Mouse (Mus musculus) heart, postnatal 0 days (tissue): Measurements from ENCODE around the gene Cops3. TPM values are rescaled to one million over a fixed set of nuclear protein-coding genes. Genes with fewer than 3 reads are reported as not detected.

Experiments used
- ATAC-seq: fragments of 200-750 bp; cut with Nextera tagmentation; 2 replicates; pipeline ENCODE4 v1.8.0; 2017; ENCODE audit warnings: low read depth, moderate number of reproducible peaks, moderate library complexity; ENCODE audit not compliant: insufficient read depth
- DNase-seq: peaks from one replicate; pipeline ENCODE4 v3.0.0-alpha.2; 2016; ENCODE audit warnings: low spot score
- H3K27ac ChIP-seq: fragments of 300-500 bp; sonication (generic); 2 replicates; pipeline ENCODE4 v1.5.1; 2014; ENCODE audit warnings: low read depth, mild to moderate bottlenecking
- H3K27me3 ChIP-seq: fragments of 300-500 bp; sonication (generic); 2 replicates; pipeline ENCODE4 v1.6.1; 2014; ENCODE audit warnings: low read length, mixed read lengths; ENCODE audit not compliant: control insufficient read depth, insufficient read depth
- H3K36me3 ChIP-seq: fragments of 300-500 bp; sonication (generic); replicated peaks from 2 replicates; pipeline ENCODE4 v1.6.1; 2014; ENCODE audit warnings: low read length, mixed read lengths; ENCODE audit not compliant: control insufficient read depth, insufficient read depth
- H3K4me1 ChIP-seq: fragments of 300-500 bp; sonication (generic); 2 replicates; pipeline ENCODE4 v1.6.1; 2014; ENCODE audit warnings: antibody characterized with exemption; ENCODE audit not compliant: control insufficient read depth, insufficient read depth
- H3K4me2 ChIP-seq: fragments of 300-500 bp; sonication (generic); 2 replicates; pipeline ENCODE4 v1.6.1; 2014; ENCODE audit warnings: low read depth, mild to moderate bottlenecking, low read length, moderate library complexity
- H3K4me3 ChIP-seq: fragments of 300-500 bp; sonication (generic); 2 replicates; pipeline ENCODE4 v1.5.1; 2014; ENCODE audit warnings: low read depth, low read length
- H3K9ac ChIP-seq: fragments of 300-500 bp; sonication (generic); replicated peaks from 2 replicates; pipeline ENCODE4 v1.6.1; 2014; ENCODE audit warnings: low read depth, low read length, mixed read lengths
- H3K9me3 ChIP-seq: fragments of 300-500 bp; sonication (generic); replicated peaks from 2 replicates; pipeline ENCODE4 v1.6.1; 2016; ENCODE audit warnings: low read length; ENCODE audit not compliant: control insufficient read depth
- CTCF ChIP-seq: IDR thresholded peaks from 2 replicates; pipeline ENCODE4 v1.5.1; 2016; ENCODE audit warnings: antibody characterized with exemption, control low read depth, low read depth
- EP300 ChIP-seq: IDR thresholded peaks from 2 replicates; pipeline ENCODE4 v1.6.1; 2016; ENCODE audit warnings: antibody characterized with exemption, low read depth
- WGBS: fragments of 180-500 bp; shearing (Covaris S2); extraction: QIAGEN DNeasy Blood & Tissue Kit; methylation state at CpG from one replicate; pipeline ENCODE4 v1.1.7; 2014; 5-methylcytosine and 5-hydroxymethylcytosine counted together
- polyA plus RNA-seq: library from polyadenylated mRNA; unstranded; fragments of >200 nt; fragmentation: Nextera tagmentation; extraction: Ambion mirVana; gene quantifications from 2 replicates; pipeline ENCODE4 v1.2.1, GENCODE M21; 2015
- total RNA-seq: library from RNA; depleted of rRNA; stranded (reverse); fragments of >200 nt; gene quantifications from 2 replicates; pipeline ENCODE4 v1.2.3, GENCODE M21; 2014; ENCODE audit warnings: low replicate concordance

The Cops3 gene
- total and polyA plus RNA-seq, 2 experiments from 2014 or later, result 119 to 131 TPM

DNA sequence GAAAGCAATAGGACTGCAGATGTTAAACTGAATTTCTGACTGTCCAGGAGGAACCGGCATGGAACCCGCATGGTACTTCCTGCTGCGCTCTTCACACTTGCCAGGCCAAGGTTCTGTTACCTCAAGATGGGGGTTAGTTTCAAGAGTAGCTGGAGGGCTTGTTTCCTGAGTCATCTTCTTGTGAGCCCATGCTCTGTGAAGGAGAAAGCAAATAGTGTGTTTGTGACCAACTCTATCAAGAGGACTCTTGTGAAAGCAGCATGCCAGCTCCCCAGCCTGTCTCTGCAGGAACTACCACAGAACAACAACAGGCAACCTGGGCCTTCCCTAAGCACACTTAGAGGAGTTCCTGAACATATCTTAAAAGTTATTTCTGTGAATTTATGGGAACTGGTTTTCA, 21.7 kb downstream of the Cops3 start:
- Histone ChIP-seq H3K9ac (no peak overlapping the region), H3K4me3 (no peak overlapping the region), H3K36me3 (peaks cover 67% of the 10 kb centered on the region), H3K4me2 (no peak overlapping the region), H3K9me3 (no peaks in the 10 kb centered on the region), H3K27ac (no peak overlapping the region), H3K4me1 (no peaks in the 10 kb centered on the region), H3K27me3 (no peaks in the 10 kb centered on the region)
- ATAC-seq (no peak), DNase-seq (no peak)
- TF ChIP-seq EP300, result no peak
- TF ChIP-seq CTCF, result no peak
- 97% methylated on average over 3 of the region's 3 CpGs for WGBS

DNA sequence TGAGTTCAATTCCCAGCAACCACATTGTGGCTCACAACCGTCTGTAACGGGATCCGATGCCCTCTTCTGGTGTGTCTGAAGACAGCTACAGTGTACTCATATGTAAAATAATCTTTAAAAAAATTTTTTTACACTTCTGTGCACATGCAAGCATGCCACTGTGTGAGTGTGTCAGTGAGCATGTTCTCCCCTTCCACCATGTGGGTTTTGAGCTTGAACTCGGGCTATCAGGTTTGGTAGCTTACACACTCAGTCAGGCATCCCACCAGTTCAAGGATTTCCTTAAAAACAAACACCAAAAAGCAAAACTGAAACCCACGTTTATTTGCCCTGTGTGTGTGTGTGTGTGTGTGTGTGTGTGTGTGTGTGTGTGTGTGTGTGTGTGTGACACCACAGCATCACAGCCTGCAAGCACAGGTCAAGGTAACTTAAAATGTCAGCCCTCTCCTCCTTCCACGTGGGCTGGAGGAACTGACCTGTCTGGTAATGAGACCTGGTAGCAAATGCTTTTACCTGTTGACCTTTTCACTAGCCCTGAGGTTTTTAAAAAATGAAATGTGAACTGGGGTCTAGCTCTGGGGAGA, 24.1 kb downstream of the Cops3 start:
- Histone ChIP-seq H3K4me3 (no peak overlapping the region), H3K4me1 (0 out of 2 replicates have a peak, but pooled peaks cover 4% of the 10 kb centered on the region), H3K4me2 (no peak overlapping the region), H3K27me3 (no peaks in the 10 kb centered on the region), H3K36me3 (peaks cover 47% of the 10 kb centered on the region), H3K27ac (no peak overlapping the region), H3K9me3 (no peaks in the 10 kb centered on the region), H3K9ac (no peak overlapping the region)
- no peak for ATAC-seq
- no peak for DNase-seq
- WGBS, result 85% methylated on average over 6 of the region's 6 CpGs
- TF ChIP-seq CTCF (no peak), EP300 (no peak)

DNA sequence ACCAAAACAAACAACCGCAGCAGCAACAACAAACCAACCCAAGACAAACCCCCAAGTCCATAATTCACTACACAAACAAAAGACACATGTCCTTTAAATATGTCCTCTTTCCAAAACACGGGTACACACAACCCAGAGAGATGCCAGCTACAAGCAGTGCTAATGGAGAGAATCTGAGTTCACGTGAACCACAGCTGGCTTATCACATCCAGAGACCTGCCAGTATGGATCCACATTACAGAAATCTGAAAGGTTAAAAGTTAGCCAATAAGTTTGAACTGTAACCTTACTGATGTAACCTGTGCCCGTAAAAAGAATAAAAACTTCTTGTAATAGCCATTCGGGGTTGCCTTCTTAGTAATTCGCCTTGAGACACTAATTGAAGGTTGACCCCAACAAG, 24.7 kb downstream of the Cops3 start:
- Histone ChIP-seq H3K36me3 (peaks cover 40% of the 10 kb centered on the region), H3K27me3 (no peaks in the 10 kb centered on the region), H3K4me1 (0 out of 2 replicates have a peak, but pooled peaks cover 6% of the 10 kb centered on the region), H3K9me3 (no peaks in the 10 kb centered on the region), H3K4me3 (no peak overlapping the region), H3K27ac (no peak overlapping the region), H3K9ac (no peak overlapping the region), H3K4me2 (no peak overlapping the region)
- WGBS, result 90% methylated on average over 6 of the region's 6 CpGs
- no peak for DNase-seq
- ATAC-seq, result no peak
- no peak for TF ChIP-seq EP300
- no peak for TF ChIP-seq CTCF

DNA sequence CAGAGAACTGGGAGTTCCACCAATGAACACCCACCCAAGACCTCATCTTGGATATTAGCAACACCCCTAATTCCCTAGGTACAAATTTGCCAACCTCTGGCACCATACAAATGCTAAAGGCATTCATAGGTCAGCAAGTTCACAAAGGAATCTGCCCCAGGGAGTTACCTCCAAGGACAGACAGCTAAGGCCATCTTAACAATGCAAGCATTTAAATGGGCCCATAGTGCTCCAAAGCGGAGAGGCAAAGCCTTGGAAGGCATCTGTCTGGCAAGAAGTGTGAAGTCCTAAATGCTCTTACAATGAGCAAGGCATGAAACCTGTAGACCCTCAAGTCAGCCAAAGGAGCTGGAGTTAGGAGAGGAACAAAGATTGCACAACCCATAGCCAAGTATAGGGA, 25.3 kb downstream of the Cops3 start:
- no peak overlapping the region for H3K27ac ChIP-seq
- H3K4me1 ChIP-seq, result 0 out of 2 replicates have a peak, but pooled peaks cover 6% of the 10 kb centered on the region
- H3K36me3 ChIP-seq, result peaks cover 34% of the 10 kb centered on the region
- 93% methylated on average over 1 of the region's 1 CpGs for WGBS
- H3K9ac ChIP-seq, result no peak overlapping the region
- no peak overlapping the region for H3K4me2 ChIP-seq
- DNase-seq, result no peak
- H3K27me3 ChIP-seq, result no peaks in the 10 kb centered on the region
- ATAC-seq, result no peak
- no peak overlapping the region for H3K4me3 ChIP-seq
- no peaks in the 10 kb centered on the region for H3K9me3 ChIP-seq
- TF ChIP-seq CTCF (no peak), EP300 (no peak)

DNA sequence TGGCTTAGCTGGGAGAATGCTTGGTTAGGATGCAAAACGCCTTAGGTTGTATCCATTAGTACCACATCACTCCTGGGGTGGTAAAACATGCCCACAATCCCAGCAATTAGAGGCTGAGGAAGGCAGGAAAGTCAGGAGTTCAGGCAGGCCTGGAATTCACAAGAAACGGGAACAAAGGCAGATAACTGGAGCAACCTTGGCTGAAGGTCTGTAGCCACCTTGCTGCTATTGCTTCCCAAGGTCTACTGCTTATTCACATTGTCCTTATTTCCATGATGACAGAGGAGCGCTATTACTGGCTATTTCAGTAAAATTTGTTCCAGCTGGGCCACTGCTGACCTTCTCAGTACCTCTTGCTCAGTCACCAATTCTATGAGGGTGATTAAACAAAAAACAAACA, 26.4 kb downstream of the Cops3 start:
- peaks cover 10% of the 10 kb centered on the region for H3K4me1 ChIP-seq
- ATAC-seq, result no peak
- TF ChIP-seq CTCF (no peak), EP300 (no peak)
- H3K4me2 ChIP-seq, result no peak overlapping the region
- DNase-seq, result no peak
- WGBS, result 61% methylated on average over 3 of the region's 3 CpGs
- no peak overlapping the region for H3K4me3 ChIP-seq
- H3K27ac ChIP-seq, result no peak overlapping the region
- H3K36me3 ChIP-seq, result peaks cover 24% of the 10 kb centered on the region
- no peaks in the 10 kb centered on the region for H3K9me3 ChIP-seq
- H3K27me3 ChIP-seq, result no peaks in the 10 kb centered on the region
- H3K9ac ChIP-seq, result no peak overlapping the region

DNA sequence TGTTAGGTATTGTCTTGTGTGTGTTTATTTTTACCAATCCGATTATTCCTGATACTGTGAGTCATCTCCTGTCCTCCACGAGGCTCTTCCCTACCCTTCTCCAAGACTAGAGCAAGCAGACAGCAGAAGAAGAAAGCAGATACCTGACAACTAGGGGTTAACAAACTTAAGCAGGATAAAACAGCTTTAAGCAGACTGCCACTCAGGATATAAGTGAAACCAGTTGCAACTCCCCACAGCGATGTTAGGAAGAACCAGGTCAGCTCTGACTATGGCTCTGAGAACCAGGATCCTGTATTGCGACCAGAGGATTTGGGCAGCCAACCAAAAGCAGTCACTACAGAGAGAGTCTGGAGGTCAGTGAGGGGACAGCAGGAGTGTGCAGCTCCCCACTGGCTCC, 28.4 kb downstream of the Cops3 start:
- H3K27ac ChIP-seq, result no peak overlapping the region
- no peak for DNase-seq
- no peak overlapping the region for H3K4me2 ChIP-seq
- ATAC-seq, result no peak
- 47% methylated on average over 4 of the region's 4 CpGs for WGBS
- H3K9me3 ChIP-seq, result no peaks in the 10 kb centered on the region
- no peak overlapping the region for H3K4me3 ChIP-seq
- H3K27me3 ChIP-seq, result no peaks in the 10 kb centered on the region
- no peak overlapping the region for H3K9ac ChIP-seq
- H3K36me3 ChIP-seq, result peaks cover 22% of the 10 kb centered on the region
- TF ChIP-seq CTCF (no peak), EP300 (no peak)
- peaks cover 12% of the 10 kb centered on the region for H3K4me1 ChIP-seq
